Mouse (Mus musculus) intestine, embryonic 16.5 days (tissue): ENCODE measurements around the gene Sdc3. TPM values are rescaled to one million over a fixed set of nuclear protein-coding genes. Genes with fewer than 3 reads are reported as not detected.

Experiments
- ATAC-seq: fragments of 200-750 bp; cut with Nextera tagmentation; 2 replicates; pipeline ENCODE4 v1.8.0; 2017; ENCODE audit warnings: moderate TSS enrichment, moderate library complexity
- H3K27ac ChIP-seq: fragments of 300-500 bp; sonication (generic); 2 replicates; pipeline ENCODE4 v1.5.1; 2014; ENCODE audit warnings: mild to moderate bottlenecking, low read length
- H3K27me3 ChIP-seq: fragments of 300-500 bp; sonication (generic); replicated peaks from 2 replicates; pipeline ENCODE4 v1.6.1; 2014; ENCODE audit warnings: low read length, control low read depth, mixed read lengths; ENCODE audit not compliant: control insufficient read depth, insufficient read depth
- H3K36me3 ChIP-seq: fragments of 300-500 bp; sonication (generic); 2 replicates; pipeline ENCODE4 v1.6.1; 2014; ENCODE audit warnings: low read length, control low read depth; ENCODE audit not compliant: control insufficient read depth, insufficient read depth
- H3K4me1 ChIP-seq: fragments of 300-500 bp; sonication (generic); 2 replicates; pipeline ENCODE4 v1.6.1; 2014; ENCODE audit warnings: low read length, control low read depth, mixed read lengths; ENCODE audit not compliant: control insufficient read depth, insufficient read depth
- H3K4me2 ChIP-seq: fragments of 300-500 bp; sonication (generic); 2 replicates; pipeline ENCODE4 v1.6.1; 2014; ENCODE audit warnings: low read depth, low read length, control low read depth
- H3K4me3 ChIP-seq: fragments of 300-500 bp; sonication (generic); 2 replicates; pipeline ENCODE4 v1.5.1; 2014; ENCODE audit warnings: mild to moderate bottlenecking, low read length
- H3K9ac ChIP-seq: fragments of 300-500 bp; sonication (generic); 2 replicates; pipeline ENCODE4 v1.6.1; 2014; ENCODE audit warnings: low read depth, low read length
- H3K9me3 ChIP-seq: fragments of 300-500 bp; sonication (generic); 2 replicates; pipeline ENCODE4 v1.6.1; 2016; ENCODE audit warnings: low read length, control low read depth; ENCODE audit not compliant: control insufficient read depth
- WGBS: fragments of 180-500 bp; shearing (Covaris S2); extraction: QIAGEN DNeasy Blood & Tissue Kit; methylation state at CpG from one replicate; pipeline ENCODE4 v1.1.7; 2014; 5-methylcytosine and 5-hydroxymethylcytosine counted together
- polyA plus RNA-seq: library from polyadenylated mRNA; unstranded; fragments of >200 nt; fragmentation: Nextera tagmentation; extraction: Ambion mirVana; gene quantifications from 2 replicates; pipeline ENCODE4 v1.2.1, GENCODE M21; 2015

Gene Sdc3
- polyA plus RNA-seq, 1 experiment from 2014 or later = 12.3 TPM

GRCm38 (mm10) chr4:130799118-130799517, 6.8 kb downstream of the Sdc3 start:
- Histone ChIP-seq H3K4me2 (no peak overlapping the region), H3K4me3 (no peak overlapping the region), H3K4me1 (peaks cover 42% of the 10 kb centered on the region), H3K27ac (peak overlapping the region; percentile 68; the same call in 1 of the 2 replicates), H3K36me3 (no peaks in the 10 kb centered on the region), H3K9ac (no peak overlapping the region), H3K27me3 (no peaks in the 10 kb centered on the region), H3K9me3 (no peaks in the 10 kb centered on the region)
- WGBS = 41% methylated on average over 4 of the region's 4 CpGs
- ATAC-seq = no peak

- no peaks in the 10 kb centered on the region for H3K9me3 ChIP-seq
- no peaks in the 10 kb centered on the region for H3K27me3 ChIP-seq
- H3K9ac ChIP-seq = no peak overlapping the region
- WGBS = 64% methylated on average over 5 of the region's 5 CpGs
- no peak for ATAC-seq
- no peak overlapping the region for H3K4me3 ChIP-seq
- peaks cover 42% of the 10 kb centered on the region for H3K4me1 ChIP-seq
- no peaks in the 10 kb centered on the region for H3K36me3 ChIP-seq
- H3K27ac ChIP-seq = no peak overlapping the region
- no peak overlapping the region for H3K4me2 ChIP-seq
These were observed 7.2 kb downstream of the Sdc3 start for GRCm38 (mm10) chr4:130799582-130799981.

DNA sequence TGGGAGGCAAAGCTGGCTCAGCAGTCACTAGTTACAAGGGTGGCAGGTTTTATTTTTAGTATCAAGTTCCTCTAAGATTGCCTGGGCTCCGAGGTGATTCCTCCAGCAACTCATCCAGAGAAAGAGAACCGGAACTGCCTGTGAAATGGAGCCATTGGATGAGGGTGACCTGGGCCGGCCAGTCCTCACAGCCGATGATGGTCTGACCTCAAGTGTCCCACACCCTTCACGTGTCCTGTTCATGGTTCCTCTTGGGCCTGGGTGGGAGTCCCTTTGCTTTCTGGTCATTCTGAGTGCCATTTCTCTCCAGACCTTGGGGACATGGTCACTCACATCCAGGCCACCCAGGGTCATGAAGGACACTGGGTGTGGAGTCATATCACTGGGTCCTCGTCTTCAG, 7.8 kb downstream of the Sdc3 start:
- no peak overlapping the region for H3K4me3 ChIP-seq
- 84% methylated on average over 6 of the region's 6 CpGs for WGBS
- no peak for ATAC-seq
- no peak overlapping the region for H3K4me2 ChIP-seq
- H3K27me3 ChIP-seq = no peaks in the 10 kb centered on the region
- H3K36me3 ChIP-seq = no peaks in the 10 kb centered on the region
- H3K9me3 ChIP-seq = no peaks in the 10 kb centered on the region
- peaks cover 46% of the 10 kb centered on the region for H3K4me1 ChIP-seq
- no peak overlapping the region for H3K27ac ChIP-seq
- no peak overlapping the region for H3K9ac ChIP-seq

DNA sequence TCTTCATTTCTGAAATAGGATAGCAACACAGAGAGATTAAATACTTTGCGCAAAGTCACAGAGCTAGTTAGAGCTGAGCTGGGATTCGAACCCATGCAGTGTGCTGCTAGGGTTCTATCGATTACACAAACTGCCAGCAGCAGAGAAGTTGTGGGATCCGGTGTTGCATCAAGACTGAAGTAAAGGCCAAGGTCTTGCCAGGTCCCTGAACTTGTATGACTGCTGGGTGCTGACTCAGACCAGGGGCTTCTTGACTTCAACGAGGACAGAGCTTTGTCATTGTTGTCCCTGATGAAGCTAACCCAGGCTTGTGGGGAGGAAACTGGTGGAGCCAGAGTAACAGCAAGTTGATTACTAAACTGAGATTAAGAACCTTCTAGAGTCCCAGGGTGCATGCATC, 8.9 kb downstream of the Sdc3 start:
- Histone ChIP-seq H3K27ac (peak overlapping the region; percentile 57; the same call in 1 of the 2 replicates), H3K4me1 (peaks cover 46% of the 10 kb centered on the region), H3K9me3 (no peaks in the 10 kb centered on the region), H3K36me3 (no peaks in the 10 kb centered on the region), H3K9ac (no peak overlapping the region), H3K4me3 (no peak overlapping the region), H3K4me2 (no peak overlapping the region), H3K27me3 (no peaks in the 10 kb centered on the region)
- ATAC-seq = no peak
- WGBS = 84% methylated on average over 5 of the region's 5 CpGs

- peak; percentile 37 for ATAC-seq
- peak overlapping the region; percentile 57; the same call in 1 of the 2 replicates for H3K27ac ChIP-seq
- H3K4me1 ChIP-seq = peaks cover 45% of the 10 kb centered on the region
- peak overlapping the region; percentile 12; the same call in 1 of the 2 replicates for H3K9ac ChIP-seq
- H3K4me2 ChIP-seq = 0 out of 2 replicates have a peak overlapping the region, but pooled peaks have one; percentile 29
- no peaks in the 10 kb centered on the region for H3K27me3 ChIP-seq
- 55% methylated on average over 10 of the region's 10 CpGs for WGBS
- H3K9me3 ChIP-seq = no peaks in the 10 kb centered on the region
- H3K36me3 ChIP-seq = no peaks in the 10 kb centered on the region
- no peak overlapping the region for H3K4me3 ChIP-seq
These were observed 9.4 kb downstream of the Sdc3 start for GRCm38 (mm10) chr4:130801624-130802329.

- Histone ChIP-seq H3K4me1 (peaks cover 28% of the 10 kb centered on the region), H3K4me3 (no peak overlapping the region), H3K9me3 (no peaks in the 10 kb centered on the region), H3K27ac (no peak overlapping the region), H3K4me2 (no peak overlapping the region), H3K9ac (no peak overlapping the region), H3K27me3 (no peaks in the 10 kb centered on the region), H3K36me3 (no peaks in the 10 kb centered on the region)
- no peak for ATAC-seq
- 74% methylated on average over 2 of the region's 2 CpGs for WGBS
These were observed 11.3 kb downstream of the Sdc3 start for GRCm38 (mm10) chr4:130803591-130803990.

DNA sequence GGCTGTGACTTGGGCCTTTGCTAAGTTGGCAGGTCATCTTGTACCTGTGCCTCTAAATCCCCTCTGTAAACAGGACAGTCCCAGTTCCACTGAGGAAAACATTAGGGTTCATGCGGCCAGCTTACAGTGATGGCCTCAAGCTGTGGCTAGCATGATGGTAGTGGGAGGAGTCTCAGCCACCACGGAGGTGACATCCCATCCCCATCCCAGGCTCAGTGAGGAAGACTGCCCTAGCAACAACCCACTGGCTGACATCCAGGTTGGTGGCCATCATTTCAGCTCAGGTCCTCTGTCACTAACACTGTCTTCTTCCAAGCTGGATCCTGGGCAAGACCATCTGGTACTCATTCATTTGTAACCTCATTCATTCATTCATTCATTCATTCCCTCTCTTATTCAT, 12.0 kb downstream of the Sdc3 start:
- no peak overlapping the region for H3K9ac ChIP-seq
- H3K9me3 ChIP-seq = no peaks in the 10 kb centered on the region
- WGBS = 38% methylated on average over 2 of the region's 2 CpGs
- H3K27ac ChIP-seq = no peak overlapping the region
- ATAC-seq = no peak
- H3K4me1 ChIP-seq = peaks cover 23% of the 10 kb centered on the region
- H3K36me3 ChIP-seq = no peaks in the 10 kb centered on the region
- H3K4me3 ChIP-seq = no peak overlapping the region
- no peaks in the 10 kb centered on the region for H3K27me3 ChIP-seq
- no peak overlapping the region for H3K4me2 ChIP-seq

- ATAC-seq = peak; percentile 21; the same call in 1 of the 2 replicates
- H3K4me2 ChIP-seq = no peak overlapping the region
- no peaks in the 10 kb centered on the region for H3K9me3 ChIP-seq
- H3K36me3 ChIP-seq = no peaks in the 10 kb centered on the region
- H3K27ac ChIP-seq = peak overlapping the region; percentile 26
- peak overlapping the region; percentile 44 for H3K9ac ChIP-seq
- no peaks in the 10 kb centered on the region for H3K27me3 ChIP-seq
- no peak overlapping the region for H3K4me3 ChIP-seq
- peaks cover 19% of the 10 kb centered on the region for H3K4me1 ChIP-seq
- WGBS = 68% methylated on average over 7 of the region's 7 CpGs
These were observed 12.5 kb downstream of the Sdc3 start for GRCm38 (mm10) chr4:130804771-130805361.

GRCm38 (mm10) chr4:130805746-130806145, 13.4 kb downstream of the Sdc3 start:
- H3K9me3 ChIP-seq = no peaks in the 10 kb centered on the region
- H3K4me3 ChIP-seq = no peak overlapping the region
- no peaks in the 10 kb centered on the region for H3K36me3 ChIP-seq
- H3K9ac ChIP-seq = no peak overlapping the region
- no peak overlapping the region for H3K27ac ChIP-seq
- 67% methylated on average over 7 of the region's 7 CpGs for WGBS
- ATAC-seq = no peak
- no peaks in the 10 kb centered on the region for H3K27me3 ChIP-seq
- no peak overlapping the region for H3K4me2 ChIP-seq
- peaks cover 17% of the 10 kb centered on the region for H3K4me1 ChIP-seq
